Mouse (Mus musculus) CH12.LX (cell line): ENCODE results near the gene Kcnb1. TPM values are rescaled to one million over a fixed set of nuclear protein-coding genes. Genes with fewer than 3 reads are reported as not detected.
A peak's percentile ranks its signal among the peaks of the same experiment; 100 is the strongest.

Experiments
- DNase-seq: peaks from one replicate; pipeline ENCODE4 v3.0.0-alpha.2; 2013; ENCODE audit errors: extremely low read depth
- H3K27ac ChIP-seq: 2 replicates; pipeline ENCODE4 v1.5.1; 2012; ENCODE audit warnings: low read depth, mild to moderate bottlenecking, control low read depth, moderate library complexity; ENCODE audit not compliant: insufficient read depth
- H3K27me3 ChIP-seq: replicated peaks from 2 replicates; pipeline ENCODE3; 2012; ENCODE audit warnings: inconsistent platforms
- H3K36me3 ChIP-seq, 2 experiments: replicated peaks in 1 of 2; 2 replicates each; pipeline versions ENCODE3 to v1.6.1; 2012; ENCODE audit warnings: inconsistent platforms in 1 of 2, low read length in 1 of 2, mild to moderate bottlenecking in 1 of 2, mixed read lengths in 1 of 2, moderate library complexity in 1 of 2; ENCODE audit not compliant: control insufficient read depth in 1 of 2, insufficient read depth in 1 of 2
- H3K4me1 ChIP-seq, 2 experiments: 2 replicates each; pipeline ENCODE4 v1.6.1; 2012; ENCODE audit warnings: inconsistent platforms in 1 of 2, moderate library complexity in 1 of 2; ENCODE audit not compliant: insufficient read depth in 2 of 2, control insufficient read depth in 1 of 2
- H3K4me2 ChIP-seq: 2 replicates; pipeline ENCODE4 v1.6.1; 2012; ENCODE audit warnings: low read depth, mild to moderate bottlenecking, control low read depth; ENCODE audit not compliant: poor library complexity, insufficient read depth, severe bottlenecking
- H3K4me3 ChIP-seq, 3 experiments: fragments of 150-350 bp in 1 of 3; sonication (generic) in 1 of 3; replicated peaks in 1 of 3; 2 replicates each; pipeline versions ENCODE3 to v1.5.1; 2011 to 2012; ENCODE audit warnings: low read depth in 2 of 3, low read length in 2 of 3, mild to moderate bottlenecking in 2 of 3, moderate library complexity in 2 of 3, control low read depth in 1 of 3, improper control_type of control experiment in 1 of 3, inconsistent platforms in 1 of 3, mixed read lengths in 1 of 3; ENCODE audit not compliant: poor library complexity in 1 of 3
- H3K79me2 ChIP-seq: replicated peaks from 2 replicates; pipeline ENCODE4 v1.6.1; 2012; ENCODE audit warnings: mild to moderate bottlenecking, moderate library complexity; ENCODE audit not compliant: control insufficient read depth, poor library complexity, insufficient read depth, severe bottlenecking; ENCODE audit errors: extremely low read depth
- H3K9ac ChIP-seq: 2 replicates; pipeline ENCODE4 v1.6.1; 2012; ENCODE audit warnings: low read depth, mild to moderate bottlenecking, control low read depth, moderate library complexity; ENCODE audit not compliant: insufficient read depth
- H3K9me3 ChIP-seq: replicated peaks from 2 replicates; pipeline ENCODE3; 2012; ENCODE audit warnings: low read length, inconsistent platforms, mixed read lengths
- CHD1 ChIP-seq: IDR thresholded peaks from 2 replicates; pipeline ENCODE4 v1.6.1; 2012; ENCODE audit warnings: low read depth, low read length, improper control_type of control experiment, inconsistent platforms
- CHD2 ChIP-seq: IDR thresholded peaks from 2 replicates; pipeline ENCODE4 v1.6.1; 2011; ENCODE audit warnings: low read length, improper control_type of control experiment
- EP300 ChIP-seq: IDR thresholded peaks from 2 replicates; pipeline ENCODE4 v1.6.1; 2011; ENCODE audit warnings: low read length, improper control_type of control experiment
- IRF4 ChIP-seq: IDR thresholded peaks from 2 replicates; pipeline ENCODE4 v1.6.1; 2014; ENCODE audit warnings: low read depth, mild to moderate bottlenecking, inconsistent platforms, low read length, improper control_type of control experiment
- MXI1 ChIP-seq: IDR thresholded peaks from 2 replicates; pipeline ENCODE4 v1.6.1; 2011; ENCODE audit warnings: mild to moderate bottlenecking, low read depth, low read length, improper control_type of control experiment
- MYC ChIP-seq: IDR thresholded peaks from 2 replicates; pipeline ENCODE4 v1.6.1; 2011; ENCODE audit warnings: low read depth, mild to moderate bottlenecking, improper control_type of control experiment, low read length
- PAX5 ChIP-seq: IDR thresholded peaks from 2 replicates; pipeline ENCODE4 v1.6.1; 2012; ENCODE audit warnings: low read length, inconsistent platforms, mixed read lengths
- RCOR1 ChIP-seq: conservative IDR thresholded peaks from 2 replicates; pipeline ENCODE4 v1.6.1; 2012; ENCODE audit warnings: low read depth, mild to moderate bottlenecking, inconsistent platforms, low read length, improper control_type of control experiment
- TBP ChIP-seq: conservative IDR thresholded peaks from 2 replicates; pipeline ENCODE4 v1.6.1; 2011; ENCODE audit warnings: low read depth, low read length, improper control_type of control experiment
- ZKSCAN1 ChIP-seq: IDR thresholded peaks from 2 replicates; pipeline ENCODE4 v1.6.1; 2012; ENCODE audit warnings: low read depth, inconsistent platforms, low read length, improper control_type of control experiment, borderline replicate concordance
- dilution Hi-C: fragments of 300-500 bp; cut with MboI; formaldehyde crosslinking; loops from 2 replicates; pipeline ENCODE4 v1.14.3; 2020; ENCODE audit warnings: low sequenced_read_pairs; ENCODE audit not compliant: extremely low pct_unique_long_range_greater_than_20kb, extremely low pct_ligation_motif_present
- in situ Hi-C: fragments of 300-500 bp; cut with MboI; formaldehyde crosslinking; loops from 3 replicates; pipeline ENCODE4 v1.14.3; 2019; ENCODE audit warnings: low sequenced_read_pairs, low pct_ligation_motif_present, low pct_unique_long_range_greater_than_20kb, mixed read lengths
- polyA plus RNA-seq: library from polyadenylated mRNA; unstranded; fragments of >175 nt; gene quantifications from 2 replicates; pipeline ENCODE4 v1.2.1, GENCODE M21; 2012; ENCODE audit warnings: low read depth; ENCODE audit not compliant: insufficient read length
- total RNA-seq, 2 experiments: library from RNA; depleted of rRNA; stranded (reverse); fragments of 300-350 nt in 1 of 2; fragments of >200 nt in 1 of 2; gene quantifications; 2 replicates each; pipeline ENCODE4 v1.2.3; 2012 to 2014

The Kcnb1 gene
- total and polyA plus RNA-seq, 3 experiments: 2.5 to 6.6 (median 5.1) TPM

- TF ChIP-seq IRF4 (0 out of 2 replicates have a peak, but pooled peaks have one; percentile 9), TBP (no peak)
- Histone ChIP-seq H3K9ac (no peak overlapping the region), H3K27ac (no peak overlapping the region), H3K27me3 (no peaks in the 10 kb centered on the region), H3K79me2 (peaks cover 10% of the 10 kb centered on the region), H3K9me3 (no peaks in the 10 kb centered on the region), H3K36me3 (peaks cover 31 to 51% of the 10 kb centered on the region in 2 experiments), H3K4me3 (no peak overlapping the region), H3K4me2 (no peak overlapping the region), H3K4me1 (peaks cover 2 to 48% of the 10 kb centered on the region in 2 experiments; a peak in 2 of 4 replicates)
- dilution Hi-C loops (no loop called here), in situ Hi-C loops (no loop called here)
- DNase-seq: no peak
Observed at GRCm38 (mm10) chr2:167058201-167058600, 131.8 kb downstream of the Kcnb1 start.

DNA sequence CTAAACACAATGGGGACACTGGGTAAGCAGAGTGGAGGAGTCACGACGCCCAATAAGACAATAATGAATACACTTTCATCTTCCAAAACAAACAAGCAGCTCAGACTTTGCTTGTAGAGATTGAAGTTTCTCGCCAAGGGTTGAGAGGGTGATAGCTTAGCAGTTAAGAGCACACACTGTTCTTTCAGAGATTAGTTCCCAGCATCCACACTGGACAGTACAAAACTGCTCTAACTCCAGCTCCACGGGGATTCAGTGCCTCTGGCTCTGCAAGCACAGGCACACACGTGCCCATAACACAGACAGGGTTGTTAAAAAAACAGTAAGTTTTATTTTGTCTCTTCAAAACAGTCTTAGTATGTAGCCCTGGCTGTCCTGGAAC is 133.0 kb downstream of the Kcnb1 start:
- H3K36me3 ChIP-seq: peaks cover 37 to 59% of the 10 kb centered on the region in 2 experiments
- DNase-seq: no peak

DNA sequence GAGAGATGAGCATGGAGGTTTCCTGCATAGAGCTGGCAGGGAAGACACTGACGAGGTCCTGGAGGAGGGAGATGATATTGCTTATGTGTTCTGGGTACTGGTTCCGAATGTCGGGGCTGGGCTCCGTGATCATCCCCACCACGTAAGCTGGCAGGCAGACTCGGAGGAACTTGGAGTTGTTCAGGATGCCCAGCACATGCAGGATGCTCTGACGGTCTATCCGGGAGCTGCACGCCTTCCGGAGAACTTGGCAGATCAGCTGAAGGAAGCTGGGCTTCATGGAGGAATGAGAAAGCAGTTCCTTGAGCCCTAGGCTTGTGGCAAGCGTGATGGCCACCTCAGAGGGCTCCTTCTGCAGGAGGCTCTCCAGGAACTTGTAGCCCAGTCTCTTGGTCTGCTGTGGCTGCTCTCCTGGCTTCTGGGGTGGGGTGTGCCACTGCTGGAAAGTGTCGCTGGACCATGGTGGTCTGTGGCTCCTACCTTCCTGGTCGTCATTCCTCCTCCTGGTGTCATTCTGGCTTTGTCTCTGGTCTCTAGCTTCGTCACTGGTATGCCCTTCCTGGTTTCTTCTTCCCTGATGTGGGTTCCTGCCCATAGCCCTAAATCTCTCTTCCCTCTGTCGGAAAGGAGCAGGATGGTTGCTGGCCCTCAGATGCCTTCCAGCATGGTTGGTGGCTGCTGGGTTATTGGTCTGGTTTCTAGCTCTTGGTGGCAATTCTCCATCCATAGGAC is 133.6 kb downstream of the Kcnb1 start:
- no peak for TF ChIP-seq ZKSCAN1
- TF ChIP-seq MXI1: no peak
- no peak for TF ChIP-seq RCOR1
- H3K9ac ChIP-seq: no peak overlapping the region
- no peak overlapping the region for H3K4me3 ChIP-seq
- peaks cover 1% of the 10 kb centered on the region for H3K79me2 ChIP-seq
- no peak overlapping the region for H3K27ac ChIP-seq
- no peaks in the 10 kb centered on the region for H3K9me3 ChIP-seq
- no peak for DNase-seq
- H3K36me3 ChIP-seq: peaks cover 37 to 63% of the 10 kb centered on the region in 2 experiments
- in situ Hi-C loops (no loop called here), dilution Hi-C loops (no loop called here)
- peaks cover 0 to 51% of the 10 kb centered on the region in 2 experiments; a peak in 2 of 4 replicates for H3K4me1 ChIP-seq
- H3K4me2 ChIP-seq: no peak overlapping the region
- no peaks in the 10 kb centered on the region for H3K27me3 ChIP-seq

More for the DNA sequence above, 133.0 kb downstream of the Kcnb1 start:
- Histone ChIP-seq H3K27me3 (no peaks in the 10 kb centered on the region), H3K9me3 (no peaks in the 10 kb centered on the region), H3K9ac (no peak overlapping the region), H3K27ac (no peak overlapping the region), H3K79me2 (peaks cover 7% of the 10 kb centered on the region), H3K4me3 (no peak overlapping the region), H3K4me2 (no peak overlapping the region), H3K4me1 (peaks cover 2 to 51% of the 10 kb centered on the region in 2 experiments; a peak in 2 of 4 replicates)
- in situ Hi-C loops (no loop called here), dilution Hi-C loops (no loop called here)
- no peak for TF ChIP-seq EP300
- no peak for TF ChIP-seq PAX5
- no peak for TF ChIP-seq MYC
- no peak for TF ChIP-seq CHD2
- TF ChIP-seq CHD1: no peak
- TF ChIP-seq, all 38 proteins: peak for 0
